Mouse (Mus musculus) thymus, postnatal 4 days (tissue): ENCODE measurements at regions not wholly inside any gene's neighbourhood (a gene's known extent, or its start where the extent isn't known, plus 50 kb on each side); places are given as distances from the start of the nearest gene placed in this dataset.
"Not testable (repeated sequence)": the region's sequence is repeated elsewhere in the genome, so short reads cannot be mapped to it uniquely, and the experiment has no call there.

Source experiments
- DNase-seq: peaks from one replicate; pipeline ENCODE4 v3.0.0; 2021

DNA sequence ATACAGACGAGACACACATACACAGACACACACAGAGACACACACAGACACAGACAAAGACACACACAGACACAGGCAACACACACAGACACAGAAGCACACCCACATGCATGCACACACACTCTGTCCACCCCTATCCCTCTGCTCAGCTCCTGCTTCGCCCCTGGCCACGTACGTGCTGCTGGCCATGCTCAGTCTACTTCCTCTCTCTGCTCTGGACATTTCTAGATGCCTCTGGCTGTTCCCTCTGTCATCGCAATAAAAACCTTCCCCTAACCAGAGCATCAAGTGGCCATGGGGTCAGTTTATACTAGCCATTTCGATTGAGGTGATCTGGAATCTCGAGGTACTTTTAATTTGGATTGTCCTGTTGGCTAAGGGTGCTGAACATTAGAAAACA is 118.9 kb upstream of the Slc38a2 start:
- DNase-seq: no peak

DNA sequence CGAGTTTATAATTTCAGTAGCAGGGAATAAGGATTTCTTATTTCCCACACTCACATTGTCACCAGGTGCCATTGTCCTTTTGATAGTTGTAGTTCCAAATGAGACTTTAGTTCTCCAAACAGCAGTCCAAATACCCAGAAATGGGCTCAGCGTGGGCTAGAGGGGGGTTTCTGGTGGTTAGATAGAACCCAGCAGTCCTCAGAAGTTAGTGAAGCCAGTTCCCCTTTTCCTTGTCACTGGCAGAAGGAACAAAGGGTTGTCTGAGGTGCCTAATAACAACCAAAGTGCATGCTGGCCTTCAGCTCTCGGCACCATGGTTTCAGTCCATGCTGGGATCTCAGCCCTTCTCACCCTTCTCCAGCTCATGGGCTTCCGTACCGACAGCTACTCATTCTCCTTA is 118.1 kb upstream of the Slc38a2 start:
- no peak for DNase-seq

DNA sequence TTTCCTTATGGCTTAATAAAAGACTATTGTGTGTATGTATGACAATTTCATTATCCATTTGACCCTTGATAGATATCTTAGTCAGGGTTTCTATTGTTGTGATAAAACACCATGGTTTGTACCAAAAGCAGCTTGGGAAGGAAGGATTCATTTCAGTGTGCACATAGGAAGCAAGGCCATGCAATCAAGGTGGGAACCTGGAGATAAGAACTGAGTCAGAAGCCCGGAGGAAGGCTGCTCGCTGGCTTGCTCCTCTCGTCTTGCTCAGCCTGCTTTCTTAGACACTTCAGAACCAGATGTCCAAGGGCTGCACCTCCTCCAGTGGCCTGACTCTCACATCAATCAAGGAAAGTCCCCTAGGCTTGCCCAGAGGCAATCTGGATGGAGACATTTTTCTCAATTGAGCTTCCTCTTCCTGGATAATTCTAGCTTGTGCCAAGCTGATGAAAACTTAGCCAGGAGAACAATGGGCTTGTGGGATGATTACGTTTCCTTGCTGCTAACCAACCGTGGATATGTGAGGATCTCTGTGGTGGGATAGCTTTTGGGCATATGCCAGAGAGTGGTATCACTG is 117.6 kb upstream of the Slc38a2 start:
- DNase-seq: no peak

DNA sequence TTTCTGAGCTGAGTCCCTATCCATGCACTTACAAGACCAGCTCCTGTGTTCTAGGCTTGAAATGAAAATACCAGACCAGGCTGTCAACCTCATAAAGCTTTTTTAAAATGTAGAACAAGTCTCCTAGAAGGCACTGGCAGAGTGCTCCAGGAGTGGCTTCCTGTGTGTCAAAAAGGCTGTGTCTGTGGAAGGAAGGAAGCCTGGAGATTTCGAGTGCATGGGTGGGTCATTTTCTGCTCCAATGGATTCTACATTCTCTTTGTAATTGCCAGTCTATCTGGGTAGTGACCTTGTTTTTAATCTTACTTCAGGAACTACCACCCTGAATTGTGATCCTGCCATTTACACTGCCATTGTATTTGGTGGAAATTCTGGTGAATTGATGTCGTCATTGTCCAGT is 113.9 kb upstream of the Slc38a2 start:
- no peak for DNase-seq

DNA sequence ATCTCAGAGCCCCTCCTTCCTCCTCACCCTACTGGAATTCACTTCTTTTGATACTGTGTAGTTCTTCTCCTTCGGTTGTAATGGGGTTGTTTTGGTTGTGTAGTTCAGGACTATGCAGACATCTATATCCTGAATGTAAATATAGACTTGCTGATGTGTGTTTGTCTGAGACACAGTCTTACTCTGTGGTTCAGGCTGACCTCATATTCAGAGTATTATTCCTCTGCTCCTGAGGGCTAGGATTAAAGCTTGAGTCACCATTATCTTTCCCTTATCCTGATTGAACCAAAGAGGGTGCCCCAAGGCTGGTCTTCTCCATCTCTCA is 103.2 kb upstream of the Slc38a2 start:
- DNase-seq: no peak

DNA sequence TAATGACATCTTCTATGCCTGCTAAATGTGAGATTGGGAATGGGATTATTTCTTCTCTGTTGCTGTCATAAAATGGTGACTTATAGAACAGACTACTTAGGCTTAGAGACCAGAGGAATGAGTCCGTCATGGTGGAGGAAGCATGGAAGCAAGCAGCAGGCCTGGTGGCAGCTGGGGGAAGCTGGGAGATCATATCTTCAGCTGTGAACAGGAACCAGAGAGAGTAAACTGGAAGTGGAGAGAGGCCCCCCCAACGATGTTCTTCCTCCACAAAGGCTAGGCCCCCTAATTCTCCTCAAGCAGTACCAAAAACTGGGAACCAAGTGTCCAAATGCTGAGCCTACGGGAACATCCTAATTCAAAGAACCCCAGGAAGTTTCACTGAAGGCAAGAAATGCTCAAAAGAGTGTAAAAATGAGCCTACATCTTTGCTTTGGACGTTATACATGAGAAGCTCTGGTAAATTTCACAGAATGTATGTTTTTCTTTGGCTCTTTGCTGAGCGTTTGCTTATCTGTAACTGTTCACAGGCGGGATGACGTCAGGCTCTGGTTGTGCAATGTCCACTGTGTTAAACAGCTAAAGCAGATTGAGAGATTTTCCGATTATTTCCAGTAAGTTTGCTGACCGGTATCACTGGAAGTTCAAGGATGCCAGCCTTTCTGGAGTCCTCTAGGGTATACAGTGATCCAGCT is 102.7 kb upstream of the Slc38a2 start:
- DNase-seq: no peak

DNA sequence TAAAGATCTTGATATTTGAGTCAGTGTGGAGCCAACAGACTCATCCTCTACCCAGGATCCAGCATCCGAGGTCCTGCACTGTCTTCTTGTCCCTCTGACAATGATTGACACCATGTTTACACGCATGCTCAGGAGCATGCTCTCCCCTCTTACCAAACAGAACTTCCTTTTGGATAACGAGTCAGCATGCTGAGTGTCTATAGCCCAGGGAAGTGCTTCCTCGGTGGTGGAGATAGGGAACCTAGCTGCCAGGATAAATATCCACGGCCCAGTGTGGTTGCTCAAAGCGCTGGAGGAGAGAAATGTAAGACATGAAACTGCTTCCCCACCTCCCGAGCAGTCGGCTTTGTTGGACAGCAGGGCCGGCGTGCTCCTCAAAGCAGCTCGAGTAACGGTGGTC is 99.7 kb upstream of the Slc38a2 start:
- DNase-seq: no peak

DNA sequence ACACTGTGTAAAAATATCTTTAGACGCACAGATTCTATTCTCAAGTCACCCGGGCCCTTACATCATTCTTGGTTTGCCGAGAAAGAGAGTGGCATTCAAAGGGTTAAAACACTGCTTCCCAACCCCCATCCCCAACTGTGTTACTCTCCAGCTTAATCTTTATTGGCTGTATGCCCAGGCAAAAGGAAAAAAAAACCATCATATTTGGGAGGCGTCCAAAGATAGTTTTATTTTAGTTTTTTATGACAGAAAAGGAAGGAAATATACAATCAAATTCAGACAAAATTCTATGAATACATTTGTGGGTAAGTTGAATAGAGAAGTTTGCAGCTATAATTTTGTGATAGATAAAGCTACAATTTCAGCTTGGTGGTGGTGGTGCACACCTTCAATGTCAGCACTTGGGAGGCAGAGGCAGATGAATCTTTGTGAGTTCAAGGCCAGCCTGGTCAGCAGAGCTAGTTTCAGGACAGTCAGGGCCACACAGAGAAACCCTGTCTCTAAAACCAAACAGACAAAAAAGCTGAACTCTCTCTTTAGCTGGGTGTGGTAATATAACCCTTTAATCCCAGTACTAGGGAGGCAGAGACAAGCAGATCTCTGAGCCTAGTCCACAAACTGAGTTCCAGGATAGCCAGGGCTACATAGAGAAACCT is 98.2 kb upstream of the Slc38a2 start:
- no peak for DNase-seq

DNA sequence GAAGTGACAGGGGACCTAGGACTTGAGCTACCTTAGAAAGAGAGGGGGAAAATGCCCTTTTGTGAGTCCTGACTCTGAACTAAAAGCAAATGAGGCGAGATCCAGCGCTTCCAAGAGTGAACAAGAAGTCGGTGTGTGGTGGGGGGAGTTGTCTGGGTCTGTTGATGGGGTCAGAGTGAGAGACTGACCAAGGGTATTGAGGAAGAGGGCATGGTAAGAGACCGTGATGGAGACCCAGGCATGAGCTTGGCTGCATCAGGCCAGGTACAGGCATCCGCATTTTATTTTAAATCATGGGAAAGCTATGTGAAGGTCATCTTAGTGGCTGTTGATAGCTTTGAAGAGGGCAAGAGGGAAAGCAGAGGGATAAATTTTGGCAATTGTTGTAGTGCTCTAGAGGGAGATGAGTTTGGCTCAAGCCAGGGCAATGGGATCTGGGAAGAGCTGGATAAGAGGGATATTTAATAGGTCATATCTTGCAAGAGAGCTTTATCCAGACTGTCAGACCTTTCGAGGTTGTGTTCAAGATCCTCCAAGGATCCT is 94.7 kb upstream of the Slc38a2 start:
- DNase-seq: no peak

DNA sequence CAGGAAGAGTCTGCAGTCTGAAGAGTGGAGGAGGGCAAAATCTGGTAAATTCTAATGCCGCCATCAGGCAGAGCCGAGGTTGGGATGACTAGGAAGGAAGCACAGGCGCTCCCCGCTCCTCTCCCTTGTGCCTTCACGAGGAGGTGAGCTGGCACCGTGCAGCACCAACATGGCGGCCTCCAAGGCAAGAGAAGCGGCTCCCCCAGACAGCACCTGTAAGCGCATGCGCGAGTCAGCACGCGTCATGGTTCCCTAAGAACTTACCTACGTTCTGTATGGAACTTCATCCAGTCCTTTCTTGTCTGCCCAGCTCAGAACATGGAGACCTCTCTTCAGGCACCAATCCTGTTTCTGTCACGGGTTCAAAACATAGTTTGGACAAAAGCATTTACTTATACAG is 93.7 kb upstream of the Slc38a2 start:
- DNase-seq: no peak

DNA sequence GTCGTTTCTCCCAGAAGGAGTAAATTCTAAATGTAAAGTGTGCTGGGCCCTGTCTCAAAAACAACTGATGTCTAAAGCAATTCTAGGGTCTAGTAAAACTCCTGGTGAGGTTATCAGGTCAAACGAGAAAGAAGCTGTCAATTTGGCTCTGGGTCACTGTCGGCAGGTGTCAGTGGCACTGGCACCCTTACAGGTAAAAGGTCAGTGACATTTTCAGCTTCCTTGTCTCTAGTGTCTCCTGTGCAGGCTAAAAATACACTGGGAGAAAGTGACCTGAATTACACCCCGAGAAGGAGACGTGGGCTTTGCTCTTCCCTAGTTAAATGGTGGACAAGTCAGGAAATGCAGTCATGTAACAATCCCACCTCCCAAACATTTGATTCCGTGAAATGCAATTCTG is 91.8 kb upstream of the Slc38a2 start:
- no peak for DNase-seq

DNA sequence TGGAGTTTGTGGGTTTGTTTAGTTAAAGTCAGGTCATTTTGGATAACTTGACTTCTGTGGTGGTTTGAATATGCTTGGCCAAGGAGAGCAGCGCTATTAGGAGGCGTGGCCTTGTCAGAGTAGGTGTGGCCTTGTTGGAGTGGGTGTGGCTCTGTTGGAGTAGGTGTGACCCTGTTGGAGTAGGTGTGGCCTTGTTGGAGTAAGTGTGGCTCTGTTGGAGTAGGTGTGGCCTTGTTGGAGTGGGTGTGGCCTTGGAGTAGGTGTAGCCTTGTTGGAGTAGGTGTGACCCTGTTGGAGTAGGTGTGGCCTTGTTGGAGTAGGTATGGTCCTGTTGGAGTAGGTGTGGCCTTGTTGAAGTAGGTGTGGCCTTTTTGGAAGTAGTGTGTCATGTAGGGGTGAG is 88.4 kb upstream of the Slc38a2 start:
- not testable (repeated sequence) for DNase-seq

DNA sequence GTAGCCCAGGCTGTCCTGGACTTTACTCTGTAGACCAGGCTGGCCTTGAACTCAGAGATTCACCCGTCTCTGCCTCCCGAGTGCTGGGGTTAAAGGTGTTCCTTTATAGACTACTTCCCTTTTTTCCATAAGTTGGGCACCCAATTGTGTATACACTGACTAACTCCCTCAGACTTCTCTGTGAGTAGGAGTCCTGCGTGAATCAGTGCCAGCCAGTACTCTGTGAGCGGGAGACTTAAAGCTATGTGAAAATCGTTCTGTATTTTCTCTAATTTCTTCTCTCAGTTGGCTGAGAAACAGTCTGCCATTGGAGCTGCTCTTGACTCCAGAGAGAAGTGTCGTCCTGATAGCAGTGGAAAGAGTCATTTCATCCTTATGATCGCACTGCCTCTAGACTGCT is 85.0 kb upstream of the Slc38a2 start:
- DNase-seq: no peak

DNA sequence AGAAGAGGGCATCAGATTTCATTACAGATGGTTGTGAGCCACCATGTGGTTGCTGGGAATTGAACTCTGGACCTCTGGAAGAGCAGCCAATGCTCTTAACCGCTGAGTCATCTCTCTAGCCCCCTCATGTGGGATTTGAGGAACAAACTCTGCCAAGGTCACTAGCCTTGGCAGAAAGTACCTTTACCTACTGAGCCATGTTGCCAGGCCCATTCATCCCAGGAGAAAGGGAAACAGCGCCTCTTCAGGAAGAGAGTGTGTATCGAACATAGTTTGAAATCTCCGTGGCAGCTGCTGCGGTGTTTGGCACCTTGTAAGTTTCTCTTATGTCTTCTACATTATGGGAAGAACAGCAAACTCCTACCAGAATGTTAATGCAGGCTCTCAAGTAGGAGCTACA is 82.0 kb upstream of the Slc38a2 start:
- no peak for DNase-seq

DNA sequence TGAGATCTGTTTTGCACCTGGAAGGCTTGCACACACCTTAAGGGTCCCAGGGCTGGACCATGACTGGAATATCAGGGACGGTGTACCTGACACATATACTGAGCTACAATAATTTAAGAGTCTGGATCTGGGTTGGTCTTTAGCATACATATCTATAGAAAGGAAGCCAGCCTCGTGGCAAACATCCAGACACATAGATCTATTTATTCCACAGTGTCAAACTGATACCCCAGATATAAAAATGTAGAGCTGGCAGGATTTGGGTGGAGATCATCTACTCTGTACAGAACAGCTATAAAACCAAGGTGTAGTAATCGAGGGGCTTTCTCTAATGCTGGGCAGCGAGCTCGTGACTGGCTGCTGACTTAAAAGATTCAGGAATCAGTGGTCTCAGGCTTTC is 81.1 kb upstream of the Slc38a2 start:
- no peak for DNase-seq

DNA sequence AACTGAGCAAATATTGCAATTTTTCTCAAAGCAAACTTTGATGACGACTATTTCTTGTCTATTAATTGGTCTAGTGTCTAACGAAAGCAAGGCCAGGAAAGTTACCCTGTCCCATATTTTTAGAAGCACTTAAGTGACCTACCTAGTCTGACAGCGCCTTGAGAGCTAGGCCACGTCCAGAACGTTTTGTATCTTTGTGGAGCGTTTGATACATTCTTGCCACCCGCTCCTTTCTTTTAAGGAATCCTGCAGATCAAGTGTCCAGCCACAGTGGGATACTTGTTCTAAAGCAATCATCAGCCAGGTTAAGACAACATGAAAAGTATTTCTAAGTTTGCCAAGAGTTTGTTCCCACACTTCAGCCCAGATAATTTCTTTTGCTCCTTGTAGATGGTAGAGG is 79.8 kb upstream of the Slc38a2 start:
- no peak for DNase-seq

DNA sequence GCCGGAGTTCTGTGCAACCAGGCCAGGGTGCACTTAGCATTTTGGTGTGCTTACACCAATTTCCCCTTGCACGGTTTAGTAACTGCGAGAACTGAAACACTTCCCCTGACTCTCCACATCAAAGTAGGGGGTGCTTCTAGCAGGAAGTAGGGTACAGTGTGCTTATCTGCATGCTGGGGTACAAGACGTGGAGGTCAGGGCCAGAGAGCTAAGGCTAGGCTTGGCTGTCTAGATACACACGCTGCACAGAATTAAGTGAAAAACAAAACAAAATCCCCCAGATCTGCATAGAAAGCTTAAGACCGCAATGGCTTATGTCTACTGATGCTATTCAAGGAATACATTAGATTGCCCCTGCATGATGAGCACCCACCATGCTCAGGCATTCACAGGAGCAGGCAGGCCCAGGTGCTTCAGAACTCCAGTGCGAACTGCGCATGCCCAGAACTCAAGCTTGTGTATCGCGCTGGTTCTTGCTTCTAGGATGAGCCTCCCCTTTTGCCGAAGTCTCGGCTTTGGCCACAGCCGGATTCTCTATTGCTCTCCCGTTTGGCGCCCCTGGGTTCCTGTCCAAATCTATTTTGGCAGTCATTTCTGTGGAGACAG is 78.9 kb upstream of the Slc38a2 start:
- DNase-seq: peak; percentile 86

DNA sequence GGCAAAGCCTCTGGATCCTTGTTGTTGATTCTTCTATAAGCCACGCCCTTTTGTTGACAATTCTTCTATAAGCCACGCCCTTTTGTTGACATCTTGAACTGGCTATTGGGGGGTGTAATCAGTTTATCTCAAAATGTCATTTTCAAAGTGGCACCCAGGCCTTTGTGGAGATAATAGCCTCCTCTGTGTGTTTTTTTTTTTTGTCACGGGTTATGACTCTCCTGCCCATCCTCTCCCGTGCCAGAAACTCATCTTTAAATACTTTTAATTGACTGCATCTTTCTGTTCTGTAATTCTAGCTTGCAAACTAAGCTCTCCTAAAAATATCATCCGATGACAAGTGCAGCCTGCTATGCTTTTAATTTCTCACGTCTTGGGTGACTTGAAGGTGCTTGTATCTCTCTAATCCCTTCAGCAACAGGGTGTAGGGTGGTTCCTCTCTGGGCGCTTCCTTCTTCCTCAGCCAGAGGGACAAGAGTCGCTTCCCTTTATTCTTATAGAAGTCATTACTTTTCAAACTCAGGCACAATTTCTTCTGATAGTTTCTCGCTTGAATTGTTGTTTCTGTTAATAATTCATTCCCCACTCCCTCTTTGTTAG is 77.0 kb upstream of the Slc38a2 start:
- no peak for DNase-seq

DNA sequence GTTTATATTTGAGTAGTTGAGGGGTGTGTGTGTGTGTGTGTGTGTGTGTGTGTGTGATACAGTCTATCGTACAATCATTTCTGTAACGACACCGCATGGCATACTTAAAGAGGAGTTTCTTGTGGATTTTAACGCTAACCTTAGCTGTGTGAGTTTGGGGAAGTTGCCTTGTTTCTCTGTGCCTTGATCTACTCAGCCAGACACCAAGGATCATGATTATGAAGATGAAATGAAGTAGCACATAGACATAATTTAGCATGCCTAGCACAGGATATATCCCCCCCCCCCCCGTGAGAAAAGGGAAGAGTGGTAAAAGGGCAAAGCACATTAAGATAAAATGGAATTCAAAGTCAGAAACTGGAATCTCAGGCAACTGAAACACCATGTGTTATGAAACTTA is 75.6 kb upstream of the Slc38a2 start:
- DNase-seq: no peak

DNA sequence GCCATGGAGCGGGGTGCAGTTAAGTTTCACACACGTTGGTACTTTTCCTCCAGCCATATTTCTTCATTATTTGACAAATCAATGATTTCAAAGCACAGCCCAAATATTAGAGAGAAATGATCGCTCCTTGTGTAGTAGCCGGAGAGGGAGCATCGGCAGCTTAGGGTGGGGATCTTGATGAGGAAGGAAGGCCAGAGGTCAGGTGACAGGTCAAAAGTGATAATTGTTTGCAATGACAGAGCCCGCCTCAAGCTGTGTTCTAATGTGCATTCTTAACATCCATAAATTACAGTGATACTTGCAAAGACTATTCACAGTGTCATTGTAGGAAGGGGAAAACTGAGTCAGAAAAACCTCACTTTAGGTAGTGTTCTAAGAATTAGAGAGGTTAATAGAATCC is 75.1 kb upstream of the Slc38a2 start:
- no peak for DNase-seq

DNA sequence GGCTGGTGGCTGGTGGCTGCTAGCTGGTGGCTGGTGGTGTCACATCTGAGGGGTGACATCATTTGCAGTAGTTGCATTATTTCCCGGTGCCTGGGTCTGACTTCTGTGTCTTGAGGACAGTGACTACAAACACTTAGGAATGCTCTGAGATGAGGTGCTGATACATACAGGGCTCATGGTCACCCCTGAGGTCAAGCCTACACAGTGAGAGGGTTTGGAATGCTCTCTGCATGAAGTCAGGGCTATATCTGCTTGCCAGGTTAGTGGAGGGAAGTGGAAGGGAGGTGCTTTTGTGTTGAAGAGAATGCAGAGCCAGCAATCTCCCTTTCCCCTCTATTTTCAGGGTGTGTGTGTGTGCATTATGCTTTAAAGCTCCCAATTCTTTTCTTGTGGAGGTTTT is 74.1 kb upstream of the Slc38a2 start:
- no peak for DNase-seq

DNA sequence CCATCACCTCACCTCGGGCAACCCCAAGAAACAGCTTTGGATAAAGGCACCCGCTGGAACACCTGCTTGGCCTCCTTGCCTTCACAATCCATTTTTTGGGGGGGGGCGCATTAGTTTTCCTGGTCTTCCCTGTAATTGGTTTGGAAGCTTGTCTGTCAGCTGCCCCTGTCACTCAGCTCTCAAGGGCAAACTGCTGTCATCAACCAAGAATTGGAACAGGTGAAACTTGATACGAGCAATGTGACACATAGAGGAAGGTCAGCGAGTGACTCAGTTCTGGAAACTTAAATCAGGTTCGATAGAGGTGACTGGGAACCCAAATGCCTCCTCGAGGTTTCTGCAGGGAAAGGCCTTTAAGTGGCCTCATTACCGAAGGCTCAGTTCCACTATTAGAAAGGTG is 73.2 kb upstream of the Slc38a2 start:
- DNase-seq: no peak

DNA sequence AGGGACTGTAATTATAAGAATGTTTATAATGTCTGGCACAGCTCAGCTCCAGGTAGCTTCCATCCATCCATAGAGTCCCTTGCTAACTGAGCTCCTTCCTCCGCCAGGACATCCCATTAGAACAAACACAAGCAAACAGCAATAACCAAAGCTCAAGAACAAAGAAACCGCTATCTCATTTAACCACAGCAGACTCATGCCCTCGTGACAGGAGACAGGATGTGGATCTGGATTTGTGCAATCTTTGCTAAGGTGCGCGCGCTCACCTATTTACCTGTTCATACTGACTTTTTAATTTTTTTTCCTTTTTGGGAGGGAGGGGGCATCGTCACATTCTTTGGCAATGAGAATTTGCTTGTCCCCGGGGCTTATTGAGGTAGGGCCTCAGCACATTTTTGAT is 71.3 kb upstream of the Slc38a2 start:
- no peak for DNase-seq

DNA sequence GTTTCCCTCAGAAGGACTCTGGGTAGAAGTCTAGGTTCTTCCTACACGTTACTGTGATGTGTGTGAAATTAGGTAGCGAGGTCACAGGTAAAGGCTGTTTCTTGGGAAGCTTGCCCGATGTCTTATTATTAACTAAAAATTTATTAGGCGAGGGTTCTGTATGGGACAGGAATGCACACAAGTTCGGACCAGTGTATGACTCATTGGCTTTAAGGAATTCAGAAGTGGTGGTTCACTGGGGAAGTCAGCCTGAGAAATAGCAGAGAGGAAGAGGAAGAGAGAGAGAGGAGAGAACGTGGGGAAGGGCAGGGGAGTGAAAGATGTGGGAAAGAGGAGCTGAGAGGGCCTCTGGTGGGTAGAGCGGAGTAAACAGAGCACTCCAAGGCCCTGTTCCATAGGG is 70.8 kb upstream of the Slc38a2 start:
- DNase-seq: no peak
